In genomic region chr12:83126923-83127322, GRCm38 (mm10) we compare ENCODE assay signal across 17 mouse cellular contexts.
"Had no signal": no experiment of that assay in that cellular context is flagged by ENCODE, and none has a peak within 500 bp of the region (broad histone marks: within the 10 kb centered on the region; RNA-seq: fewer than 3 reads in every experiment).

No protein-coding gene starts in this region.

- ATAC-seq: hindbrain, postnatal 0 days; inflammation-experienced regulatory T-cells, adult 6 months; intestine, embryonic 16.5 days; midbrain, embryonic 15.5 days had no signal

- DNase-seq: kidney, adult 18-20 months; kidney, adult 9 months; kidney, postnatal 14 days; kidney, postnatal 4 days; layer of hippocampus, postnatal 36 days; liver, embryonic 13.5 days; right cerebral cortex, postnatal 4 days; thymus, postnatal 25 days had no signal

- H3K27me3 ChIP-seq: midbrain, embryonic 12.5 days; midbrain, embryonic 15.5 days; neural tube, embryonic 12.5 days; neural tube, embryonic 15.5 days had no signal

- H3K9me3 ChIP-seq: liver, embryonic 13.5 days; midbrain, embryonic 12.5 days; midbrain, embryonic 15.5 days; neural tube, embryonic 12.5 days; neural tube, embryonic 15.5 days had no signal

- H3K27ac ChIP-seq: hindbrain, postnatal 0 days; left cerebral cortex, adult 2 months; liver, embryonic 13.5 days; macrophage; midbrain, embryonic 12.5 days; midbrain, embryonic 15.5 days; neural tube, embryonic 12.5 days; neural tube, embryonic 15.5 days had no signal

- H3K36me3 ChIP-seq: liver, embryonic 13.5 days; midbrain, embryonic 12.5 days; midbrain, embryonic 15.5 days; neural tube, embryonic 12.5 days; neural tube, embryonic 15.5 days had no signal

- H3K4me3 ChIP-seq: left cerebral cortex, adult 2 months; liver, embryonic 13.5 days; midbrain, embryonic 12.5 days; midbrain, embryonic 15.5 days; neural tube, embryonic 12.5 days; neural tube, embryonic 15.5 days had no signal

- H3K4me2 ChIP-seq: liver, embryonic 13.5 days; midbrain, embryonic 12.5 days; midbrain, embryonic 15.5 days; neural tube, embryonic 12.5 days; neural tube, embryonic 15.5 days had no signal

- H3K9ac ChIP-seq: liver, embryonic 13.5 days; midbrain, embryonic 12.5 days; midbrain, embryonic 15.5 days; neural tube, embryonic 12.5 days; neural tube, embryonic 15.5 days had no signal

- H3K4me1 ChIP-seq: midbrain, embryonic 12.5 days; neural tube, embryonic 12.5 days had no signal
